Mouse (Mus musculus) layer of hippocampus, postnatal 36 days (tissue): ENCODE data around the gene Iqck. TPM values are rescaled to one million over a fixed set of nuclear protein-coding genes. Genes with fewer than 3 reads are reported as not detected.

ENCODE experiments used
- DNase-seq, 2 experiments: peaks; one replicate each; pipeline ENCODE4 v3.0.0; 2022
- total RNA-seq, 2 experiments: library from RNA; stranded (reverse); gene quantifications; 2 replicates each; pipeline ENCODE4 v1.2.3; 2021

The Iqck gene
- total RNA-seq, 2 experiments from 2014 or later, result 4.3 to 4.5 TPM

DNA sequence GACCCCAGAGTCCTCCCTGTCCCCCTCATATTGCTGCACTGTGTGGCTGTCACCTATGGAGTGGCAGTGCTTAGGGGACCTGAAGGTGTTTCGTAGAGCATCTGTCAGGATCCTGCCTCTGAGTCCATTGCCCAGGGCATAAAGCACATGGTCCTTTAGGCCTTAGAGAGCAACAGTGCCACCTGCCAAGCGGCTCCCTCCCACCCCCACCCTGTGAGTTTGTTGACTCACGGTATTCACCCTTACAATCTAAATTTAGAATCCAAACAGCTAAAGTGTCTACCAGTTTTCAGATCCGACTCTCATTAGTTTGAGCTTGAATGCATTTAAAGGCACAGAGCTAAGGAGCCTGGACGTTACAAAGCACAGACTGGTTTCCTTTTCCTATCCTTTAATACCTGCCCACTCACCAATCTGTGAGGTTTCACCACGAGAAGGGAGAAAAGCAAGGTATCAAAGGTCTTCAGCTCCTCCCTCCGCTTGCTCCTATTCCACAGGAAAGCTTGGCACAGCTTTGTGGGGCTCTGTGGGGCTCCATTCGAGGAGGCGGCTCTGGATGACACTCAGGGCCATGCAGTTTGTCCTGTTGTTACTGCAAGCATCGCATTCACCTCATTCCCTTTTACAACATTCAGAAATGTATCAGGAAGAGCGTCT is 98.2 kb downstream of the Iqck start:
- no peak for DNase-seq

DNA sequence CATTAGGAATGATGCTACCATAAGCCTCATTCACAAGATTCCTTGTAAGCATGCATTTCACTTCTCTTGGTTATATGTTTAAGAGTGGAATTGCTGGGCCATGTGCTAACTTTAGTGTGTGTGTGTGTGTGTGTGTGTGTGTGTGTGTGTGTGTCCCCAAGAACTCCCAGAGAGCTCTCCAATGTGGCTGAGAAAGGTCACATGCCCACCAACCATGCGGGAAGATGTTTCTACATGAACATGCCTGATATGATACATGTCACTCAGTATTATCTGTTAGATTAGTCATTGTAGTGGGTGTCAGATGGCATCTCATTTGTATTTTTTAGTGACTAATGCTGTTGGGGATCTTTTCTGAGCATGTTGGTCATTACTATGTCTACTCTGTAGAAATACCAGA is 99.4 kb downstream of the Iqck start:
- no peak for DNase-seq

DNA sequence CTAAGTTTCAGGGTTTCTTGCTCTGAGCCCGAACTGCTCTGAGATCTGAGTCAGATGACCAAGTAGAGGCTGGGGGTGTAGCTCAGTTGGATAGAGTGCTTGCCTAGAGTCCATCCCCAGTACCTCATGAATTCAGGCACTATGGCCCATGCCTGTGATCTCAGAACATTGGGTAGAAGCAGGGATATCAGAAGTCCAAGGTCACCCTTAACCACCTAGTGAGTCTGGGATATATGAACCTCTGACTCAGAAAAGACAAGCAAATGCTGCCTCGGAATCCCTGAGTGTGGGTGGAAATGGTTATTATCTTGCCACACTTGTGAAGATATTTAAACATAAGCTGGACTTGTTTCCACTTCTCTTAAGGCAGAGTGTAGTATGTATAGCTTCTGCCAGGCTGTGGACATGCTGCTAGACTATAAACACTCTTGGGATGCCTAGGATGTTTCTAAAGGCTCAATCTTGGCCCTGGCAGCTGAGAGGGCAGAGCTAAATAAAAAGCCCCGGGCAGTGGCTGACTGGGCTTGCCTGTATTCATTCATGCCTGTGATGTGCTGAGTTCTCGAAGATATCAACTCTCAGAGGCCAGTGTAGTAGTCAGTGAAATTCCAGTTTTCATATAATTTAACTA is 101.2 kb downstream of the Iqck start:
- DNase-seq, result no peak

DNA sequence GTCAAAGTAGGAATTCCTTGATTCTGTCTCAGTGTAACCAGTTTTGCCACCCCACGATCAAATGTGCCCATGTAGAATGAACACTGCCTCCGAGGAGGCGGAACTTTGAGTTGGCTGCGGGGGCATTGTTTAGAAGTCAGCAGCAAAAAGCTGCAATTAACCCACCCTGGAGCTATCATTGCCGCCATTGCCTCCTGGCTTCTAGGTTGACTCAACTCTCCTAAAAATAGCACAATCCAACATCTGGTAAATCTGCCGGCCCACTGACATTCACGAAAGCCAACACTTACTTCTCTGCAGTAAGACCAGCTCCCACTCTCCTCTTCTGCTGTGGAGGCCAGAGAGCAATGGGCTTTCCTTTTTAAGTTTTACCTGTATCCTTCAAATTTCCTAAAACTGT is 103.7 kb downstream of the Iqck start:
- DNase-seq, result no peak

DNA sequence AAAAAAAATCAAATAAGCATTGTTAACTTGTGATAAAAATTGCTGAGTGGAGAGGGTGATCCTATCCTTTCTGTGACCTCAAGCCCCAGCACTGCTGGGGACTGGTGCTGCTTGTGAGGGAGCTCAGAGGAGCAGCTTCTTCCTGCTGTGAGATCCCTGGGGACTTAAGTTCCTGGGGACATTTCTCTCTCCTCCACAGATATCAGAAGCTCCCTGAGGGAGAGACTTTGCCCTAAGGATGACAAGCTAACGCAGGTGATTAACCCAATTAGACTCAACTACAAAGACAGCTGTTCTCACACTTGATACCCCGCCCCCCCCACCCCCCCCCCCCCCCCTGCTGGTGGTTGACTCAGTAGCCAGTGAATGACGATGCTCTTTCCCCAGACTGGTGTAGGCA is 109.2 kb downstream of the Iqck start:
- no peak for DNase-seq

DNA sequence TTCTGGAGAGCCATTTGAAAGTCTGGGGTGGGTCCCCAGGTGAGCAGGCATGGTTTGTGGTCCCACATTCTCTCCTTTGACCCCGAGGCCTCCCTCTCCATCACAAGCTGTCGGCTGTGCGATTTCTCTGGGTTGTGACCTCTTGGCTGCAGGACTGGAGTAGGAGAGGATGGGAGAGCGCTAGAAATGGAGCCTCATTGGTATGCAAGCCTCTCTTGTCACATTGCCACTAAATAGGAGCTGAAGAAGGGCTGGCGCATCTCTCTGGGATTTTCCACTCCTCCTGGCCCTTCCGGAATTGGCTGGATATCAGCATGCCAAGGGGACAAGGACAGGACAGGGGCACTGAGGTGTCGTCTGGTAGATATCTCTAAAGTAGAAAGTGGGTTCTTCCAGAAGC is 109.6 kb downstream of the Iqck start:
- no peak for DNase-seq

DNA sequence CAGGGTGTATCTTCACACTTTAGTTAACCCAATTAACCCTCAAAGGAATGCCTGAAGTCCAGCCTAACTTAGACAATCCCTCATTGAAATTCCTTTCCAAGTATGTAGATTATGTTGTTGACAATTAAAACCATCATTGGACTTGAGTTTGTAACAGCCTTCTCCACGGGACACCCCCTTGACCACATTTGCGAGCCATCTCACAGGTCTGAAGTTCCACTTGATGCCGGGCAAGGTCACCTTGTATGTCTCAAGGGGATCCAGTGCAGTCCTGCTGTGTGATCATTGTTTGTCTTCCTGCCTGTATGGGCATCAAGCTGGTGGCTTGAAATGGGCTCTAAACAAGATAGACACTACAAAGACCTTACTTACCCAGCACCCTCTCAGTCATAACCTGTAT is 113.3 kb downstream of the Iqck start:
- DNase-seq, result no peak

DNA sequence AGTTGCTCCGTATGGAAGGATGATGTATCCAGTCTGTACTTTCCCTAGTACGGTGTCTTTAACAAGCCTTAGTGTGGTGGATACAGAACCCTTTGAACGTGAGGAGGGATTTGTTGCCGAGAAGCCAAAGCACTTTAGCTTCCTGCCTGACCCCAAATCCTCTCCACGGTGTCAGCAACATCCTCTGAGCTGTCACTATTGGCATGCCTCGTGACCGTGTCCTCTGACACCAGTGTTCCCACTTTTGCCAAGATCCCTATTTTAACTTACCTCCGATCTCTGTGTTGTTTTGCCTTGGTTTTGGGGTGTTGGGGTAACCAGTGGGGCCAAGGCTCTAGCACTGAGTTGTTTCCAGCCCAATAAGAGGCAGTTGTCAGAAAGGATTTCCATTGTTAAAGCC is 115.9 kb downstream of the Iqck start:
- no peak for DNase-seq

DNA sequence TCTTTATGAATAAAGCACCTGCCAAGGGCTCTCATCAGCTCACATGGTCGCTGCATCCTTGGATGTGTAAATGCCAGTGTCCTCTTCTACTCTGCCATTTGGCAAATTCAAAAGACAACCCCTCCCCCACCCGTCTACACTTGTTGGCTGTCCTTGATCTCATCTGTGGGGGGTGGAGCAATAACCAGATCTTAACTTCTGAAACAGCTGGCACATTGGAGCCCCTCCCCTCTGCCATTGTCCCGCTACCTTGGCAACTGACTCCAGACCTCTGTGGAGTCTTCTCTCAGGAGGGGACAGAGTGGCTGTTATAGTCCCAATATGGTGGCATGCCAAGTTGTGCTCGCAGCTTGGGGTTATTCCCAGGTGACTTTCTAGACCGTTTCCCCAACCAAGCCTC is 116.8 kb downstream of the Iqck start:
- no peak for DNase-seq

DNA sequence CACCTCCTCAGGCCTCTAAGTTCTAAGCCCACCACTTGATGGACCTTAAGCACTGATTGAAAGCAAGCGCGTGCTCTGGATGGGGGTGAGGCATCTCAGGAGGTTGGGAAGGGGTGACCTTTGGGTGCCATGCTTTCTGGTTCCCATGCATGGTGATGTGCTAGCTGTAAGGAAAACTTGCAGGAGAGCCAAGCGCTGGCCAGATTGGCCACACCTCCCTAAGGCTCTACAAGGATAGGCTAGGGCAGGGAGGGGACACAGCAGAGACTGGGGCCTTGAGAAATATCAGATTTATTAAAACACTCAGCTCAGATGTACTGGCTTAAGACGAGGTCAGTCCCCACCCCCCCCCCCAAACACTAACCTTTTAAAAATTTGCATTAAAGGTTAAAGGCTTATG is 117.8 kb downstream of the Iqck start:
- DNase-seq, result no peak

DNA sequence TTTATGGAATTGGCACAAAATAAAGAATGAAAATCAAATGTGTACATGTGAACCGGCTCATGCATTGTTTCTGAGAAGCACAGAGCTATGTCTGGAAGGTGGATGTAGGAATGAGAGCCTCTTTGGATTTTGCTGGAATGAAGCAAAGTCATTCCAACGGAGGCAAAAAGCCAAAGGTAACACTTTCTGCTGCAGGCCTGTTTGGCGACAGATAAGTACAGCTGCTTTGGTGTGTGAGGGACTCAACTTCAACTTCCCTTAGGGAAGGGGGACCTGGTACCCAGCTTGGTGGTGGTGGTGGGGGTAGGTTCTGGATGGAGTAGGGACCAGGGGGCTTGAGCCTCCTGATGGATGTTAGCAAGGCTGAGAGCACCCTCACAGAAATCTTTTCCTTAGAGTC is 120.3 kb downstream of the Iqck start:
- DNase-seq, result no peak

DNA sequence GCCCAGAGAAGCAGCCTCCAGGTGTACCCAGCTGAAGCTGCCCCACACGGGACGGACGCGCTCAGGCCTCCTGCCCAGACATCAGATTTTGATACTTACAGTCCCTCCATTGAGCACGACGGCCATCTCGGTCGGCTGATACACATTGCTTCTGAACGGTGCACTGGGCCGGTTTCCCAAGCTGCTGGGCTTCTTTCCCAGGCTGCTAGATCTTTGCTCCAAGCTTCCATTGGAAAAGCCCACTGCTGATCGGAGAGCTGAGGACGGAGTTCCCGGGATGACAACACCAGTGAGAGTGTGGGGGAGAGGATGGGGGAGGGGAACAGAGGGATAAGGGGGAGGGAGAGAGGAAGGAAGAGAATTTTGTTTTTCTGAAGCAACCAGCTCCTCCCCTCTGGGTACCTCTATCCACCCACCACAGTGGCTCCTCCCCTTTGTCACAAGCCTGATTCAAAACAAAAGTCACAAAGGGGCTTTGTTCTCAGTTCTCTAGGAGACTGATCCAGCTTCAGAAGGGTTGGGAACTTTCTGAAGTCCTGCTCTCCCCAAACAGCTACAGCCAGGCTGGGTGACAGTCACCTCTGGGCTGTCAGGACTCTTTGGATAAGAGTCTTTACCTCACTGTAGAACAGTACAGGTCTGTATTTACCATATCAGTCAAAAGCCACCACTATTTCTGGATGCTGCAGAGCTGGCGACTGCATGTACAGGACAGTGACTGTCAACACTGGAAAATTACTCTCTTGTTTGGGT is 121.0 kb downstream of the Iqck start:
- peak; percentile 66 to 79 for DNase-seq

DNA sequence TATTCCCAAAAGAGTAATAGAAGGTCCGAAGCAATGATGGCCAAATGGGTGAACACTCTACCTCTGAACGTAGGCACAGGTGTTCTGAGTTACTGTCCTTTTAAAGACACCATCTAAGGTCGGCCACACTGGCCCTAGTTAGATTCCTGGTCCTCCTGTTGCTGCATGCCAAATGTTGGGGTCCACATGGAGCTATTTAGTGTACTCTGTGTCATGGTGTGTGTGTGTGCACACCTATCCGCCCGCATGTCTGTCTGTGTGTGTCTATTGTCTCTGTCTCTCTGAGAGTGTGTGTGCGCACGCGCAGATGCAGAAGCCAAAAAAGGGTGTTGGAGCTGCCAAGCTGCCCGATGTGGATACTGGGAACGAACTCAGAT is 121.6 kb downstream of the Iqck start:
- no peak for DNase-seq

DNA sequence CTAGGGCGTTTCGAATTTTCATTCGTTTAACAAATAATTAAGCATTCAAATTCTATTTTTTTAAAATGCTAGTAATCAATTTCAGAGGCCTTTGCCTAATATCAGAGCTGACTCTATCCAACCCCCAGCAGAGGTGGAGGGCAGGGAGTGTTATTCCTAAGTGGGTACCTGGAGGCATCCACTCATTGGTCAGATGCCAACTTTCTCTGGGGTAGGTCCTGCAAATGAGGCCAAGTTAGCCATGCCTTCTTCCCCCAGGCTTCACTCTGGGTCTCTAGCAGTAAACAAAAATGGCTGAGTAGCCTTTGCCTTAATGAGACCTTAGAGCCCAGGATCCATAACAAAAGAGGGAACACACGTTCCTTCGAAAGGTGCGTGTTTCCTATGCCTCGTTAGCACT is 123.6 kb downstream of the Iqck start:
- DNase-seq, result no peak

DNA sequence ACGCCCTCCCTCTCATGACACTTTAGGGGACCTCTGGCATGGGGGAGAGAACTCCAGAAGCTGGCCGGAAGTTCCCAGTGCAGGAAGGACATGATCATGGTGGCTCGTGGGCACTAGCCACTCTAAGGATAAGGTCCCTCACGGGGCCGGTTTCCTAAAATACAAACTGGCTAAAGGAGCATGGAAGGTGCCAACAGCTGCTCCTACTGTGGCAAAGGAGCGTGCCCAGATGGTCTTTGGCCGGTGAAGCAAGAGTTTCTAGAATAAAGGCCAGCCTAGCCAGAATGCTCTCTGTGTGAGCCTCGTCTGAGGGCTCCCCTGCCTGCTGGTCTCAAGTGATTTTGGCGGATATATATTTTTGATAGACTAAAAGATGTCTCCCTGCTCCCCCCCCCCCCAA is 124.2 kb downstream of the Iqck start:
- no peak for DNase-seq

DNA sequence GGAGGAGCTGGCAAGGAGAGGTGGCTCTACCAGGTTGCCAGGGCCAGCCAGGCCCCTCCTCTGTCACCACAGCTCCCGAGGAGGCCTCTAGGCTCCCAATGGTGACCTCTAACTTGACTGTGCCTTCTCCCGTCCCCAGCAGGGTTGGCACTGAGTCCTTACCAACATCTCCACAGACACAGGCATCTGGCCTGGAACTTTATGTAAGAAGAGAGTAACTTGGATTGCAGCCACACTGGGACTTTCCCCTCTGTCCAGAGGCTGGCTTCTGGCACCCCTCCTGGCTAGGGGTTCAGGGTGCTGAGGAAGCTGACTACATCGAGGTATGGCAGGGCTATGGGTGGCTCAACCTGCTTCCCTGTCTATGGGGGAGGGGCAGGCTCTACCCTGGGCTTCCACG is 125.8 kb downstream of the Iqck start:
- no peak for DNase-seq

DNA sequence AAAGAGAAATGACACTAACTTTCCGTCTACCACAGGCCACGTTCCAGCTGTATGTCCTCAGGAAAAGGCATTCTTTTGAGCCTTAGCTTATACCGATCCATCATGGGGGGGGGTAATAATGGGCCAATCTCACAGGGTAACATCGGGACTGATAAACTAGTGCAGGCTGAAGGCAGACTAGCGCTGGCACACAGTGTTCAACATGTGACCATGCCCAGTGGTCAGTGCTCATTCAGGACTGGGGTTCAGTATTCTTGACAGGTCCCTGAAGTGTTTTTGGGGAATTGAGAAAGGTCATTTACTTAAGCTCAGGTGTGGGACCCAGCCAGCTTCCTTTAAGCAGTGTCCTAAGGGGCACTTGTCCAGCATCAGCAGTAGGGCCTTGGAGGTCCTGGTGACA is 126.3 kb downstream of the Iqck start:
- DNase-seq, result no peak

DNA sequence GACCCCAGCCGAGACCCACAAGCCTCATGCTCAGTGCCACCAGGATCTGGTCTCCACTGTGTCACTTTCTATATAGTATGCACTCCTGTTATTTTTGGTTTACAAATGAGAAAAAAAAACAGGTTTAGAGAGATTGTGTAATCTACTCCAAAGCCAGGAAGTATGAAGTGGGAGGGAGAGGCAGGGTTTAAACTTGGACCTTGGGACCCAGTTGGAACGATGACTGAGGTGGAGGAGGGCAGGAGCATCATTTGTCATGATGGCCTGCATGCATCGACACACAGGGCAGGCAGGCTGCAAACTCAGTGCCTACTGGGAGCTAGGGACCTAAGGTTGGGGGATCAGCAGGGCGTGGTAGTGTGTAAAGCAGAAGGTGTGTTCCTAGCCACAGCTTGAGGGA is 127.0 kb downstream of the Iqck start:
- DNase-seq, result no peak

DNA sequence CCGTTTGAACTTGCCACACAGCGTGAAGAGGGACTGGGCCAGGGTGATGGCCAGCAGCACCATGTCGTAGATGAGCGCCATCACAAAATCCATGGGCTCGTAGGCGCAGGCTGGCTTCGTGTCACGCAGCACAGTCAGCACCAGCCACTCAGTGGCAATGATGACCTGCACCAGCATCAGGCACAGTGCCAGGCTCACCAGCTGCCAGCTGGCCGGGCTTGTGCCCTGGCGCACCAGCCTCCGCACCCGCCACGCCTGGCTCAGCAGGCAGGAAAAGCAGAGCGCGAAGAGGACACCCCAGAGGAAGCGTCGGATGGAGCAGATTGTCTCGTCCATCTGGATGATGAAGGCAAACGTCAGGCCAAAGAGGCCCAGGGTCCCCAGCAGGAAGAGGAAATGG is 128.4 kb downstream of the Iqck start:
- DNase-seq, result peak; percentile 83 to 87

DNA sequence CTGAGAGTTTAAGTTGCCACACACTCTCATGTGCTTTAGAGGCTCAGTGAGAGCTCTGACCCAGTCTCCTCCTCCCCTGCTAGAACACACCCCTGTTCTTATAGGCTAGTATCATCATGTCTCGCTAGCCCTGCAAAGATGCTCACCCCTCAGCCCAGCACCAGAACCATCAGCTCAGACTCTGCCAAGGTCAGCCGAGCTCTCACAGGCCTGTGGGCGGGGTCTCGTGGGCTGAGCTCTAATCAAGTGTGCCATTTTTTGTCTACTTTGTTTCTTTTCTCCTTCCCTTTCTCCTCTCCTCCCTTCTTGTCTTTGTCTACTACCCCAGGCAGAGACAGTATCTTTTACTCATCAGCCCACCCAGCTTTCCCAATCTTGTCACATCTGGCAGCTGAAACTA is 130.2 kb downstream of the Iqck start:
- no peak for DNase-seq

DNA sequence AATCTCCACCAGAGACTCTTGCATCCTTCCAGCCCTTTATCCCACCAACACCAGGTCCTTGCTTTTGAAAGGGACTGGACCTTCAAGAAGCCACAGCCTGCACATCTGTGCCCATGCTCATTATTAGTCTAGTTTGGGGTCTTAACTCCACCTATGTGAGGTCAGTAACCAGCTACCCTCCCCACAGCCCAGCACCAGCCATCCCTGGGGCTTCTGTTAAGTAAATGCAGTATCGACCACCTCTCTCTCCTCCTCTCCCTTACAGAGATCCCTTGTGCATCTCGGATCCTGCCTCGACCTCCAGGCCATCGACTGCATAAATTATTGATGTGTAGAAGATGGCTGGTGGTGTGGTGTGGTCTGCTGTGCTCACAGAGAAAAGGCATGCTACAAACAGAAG is 130.8 kb downstream of the Iqck start:
- DNase-seq, result no peak

DNA sequence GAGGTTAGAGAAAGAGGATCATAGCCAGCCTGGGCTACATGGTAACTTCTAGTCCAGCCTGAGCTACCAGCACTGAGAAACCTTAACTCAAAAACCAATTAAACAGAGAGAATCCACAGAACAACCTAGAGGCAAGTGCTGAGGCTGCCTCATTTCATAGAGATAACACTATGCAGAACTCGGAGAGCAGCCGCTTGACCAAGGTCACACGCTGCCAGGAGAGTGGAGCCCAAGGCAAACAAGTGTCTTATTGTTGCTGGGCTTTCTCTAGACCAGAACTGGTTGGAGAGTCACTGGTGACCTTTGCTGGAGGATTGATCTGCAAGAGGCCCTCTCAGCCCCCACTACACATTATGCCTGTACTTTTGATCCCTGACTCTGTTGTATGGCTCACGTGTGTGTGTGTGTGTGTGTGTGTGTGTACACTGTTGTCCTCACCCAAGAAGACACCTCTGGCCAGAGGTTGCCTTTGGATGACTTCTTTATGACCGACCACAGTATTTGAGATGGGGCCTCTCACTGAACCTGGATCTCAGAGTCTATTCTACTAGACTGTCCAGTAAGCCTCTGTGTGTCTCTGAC is 133.8 kb downstream of the Iqck start:
- no peak for DNase-seq

DNA sequence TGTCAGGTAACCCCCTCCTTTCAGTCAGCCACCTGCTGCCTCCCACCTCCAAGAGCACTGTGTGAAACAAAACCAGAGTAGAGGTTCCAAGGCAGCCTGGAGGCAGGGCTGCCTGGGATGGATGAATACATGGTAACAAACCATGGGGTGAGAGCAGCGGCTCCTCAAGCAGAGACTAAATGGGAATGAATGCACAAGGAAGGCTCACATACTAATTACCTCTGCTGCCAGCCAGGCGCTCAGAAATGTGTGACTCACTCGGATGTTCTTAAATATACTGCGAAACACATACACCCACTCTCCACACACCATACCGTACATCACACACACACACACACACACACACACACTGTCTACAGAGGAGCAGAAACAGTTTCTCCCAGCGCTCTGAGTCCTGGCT is 134.7 kb downstream of the Iqck start:
- no peak for DNase-seq

DNA sequence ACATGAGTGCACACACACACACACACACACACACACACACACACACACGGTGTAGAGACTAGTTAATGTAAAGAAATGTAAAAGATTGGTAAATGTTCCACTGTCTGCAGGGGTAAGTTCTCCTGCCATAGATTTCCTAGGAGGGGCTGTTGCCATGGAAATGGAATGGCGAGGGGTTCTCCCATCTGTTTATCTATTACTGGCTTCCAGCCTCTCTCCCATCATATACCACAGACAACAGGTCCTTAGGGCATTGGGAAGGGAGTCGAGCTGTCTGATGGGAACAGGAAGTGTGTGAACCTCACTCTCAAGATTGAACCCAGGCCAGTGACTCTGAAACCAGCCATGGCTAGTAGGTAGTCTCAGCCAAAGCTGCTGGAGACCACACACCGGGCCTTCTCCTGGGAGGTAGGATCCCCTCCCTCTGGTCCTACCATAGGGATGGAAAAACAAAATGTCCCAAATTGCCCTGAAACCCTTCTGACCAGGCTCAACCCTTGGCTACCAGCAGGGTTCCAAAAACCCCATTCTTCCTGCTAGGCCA is 135.9 kb downstream of the Iqck start:
- DNase-seq, result no peak
